Mouse (Mus musculus): ENCODE results near the gene Sh3bp5l. TPM values are rescaled to one million over a fixed set of nuclear protein-coding genes. Genes with fewer than 3 reads are reported as not detected.
"Not testable (repeated sequence)": the region's sequence is repeated elsewhere in the genome, so short reads cannot be mapped to it uniquely, and the experiment has no call there.

The Sh3bp5l gene
- polyA plus RNA-seq, 1 experiment = 22.7 TPM

GRCm38 (mm10) chr11:58354476-58354875 lies 24.0 kb downstream of the Sh3bp5l start:
- TF ChIP-seq CTCF (IDR thresholded peaks at IDR 0.05; ENCODE audit: extremely low read depth, insufficient read length, insufficient replicate concordance, low read depth, low read length) (no peak), POLR2A (IDR thresholded peaks at IDR 0.05; ENCODE audit: low read depth, low read length) (no peak)
- Histone ChIP-seq H3K4me3 (ENCODE audit: low read depth, low read length) (no peak overlapping the region), H3K27ac (ENCODE audit: insufficient read depth, low read depth, low read length) (no peak overlapping the region), H3K36me3 (ENCODE audit: control insufficient read depth, insufficient read depth, low read length) (no peaks in the 10 kb centered on the region), H3K27me3 (ENCODE audit: control insufficient read depth, insufficient read depth, low read length) (no peaks in the 10 kb centered on the region), H3K4me1 (ENCODE audit: control insufficient read depth, insufficient read depth, insufficient read length, low read length) (peaks cover 31% of the 10 kb centered on the region)
- 72% methylated on average over 10 of the region's 10 CpGs for WGBS

- H3K27me3 ChIP-seq (ENCODE audit: control insufficient read depth, insufficient read depth, low read length) = no peaks in the 10 kb centered on the region
- H3K4me1 ChIP-seq (ENCODE audit: control insufficient read depth, insufficient read depth, insufficient read length, low read length) = peaks cover 31% of the 10 kb centered on the region
- no peak overlapping the region for H3K27ac ChIP-seq (ENCODE audit: insufficient read depth, low read depth, low read length)
- no peak for TF ChIP-seq CTCF (IDR thresholded peaks at IDR 0.05; ENCODE audit: extremely low read depth, insufficient read length, insufficient replicate concordance, low read depth, low read length)
- no peak for TF ChIP-seq POLR2A (IDR thresholded peaks at IDR 0.05; ENCODE audit: low read depth, low read length)
- WGBS = 43% methylated on average over 3 of the region's 3 CpGs
- no peak overlapping the region for H3K4me3 ChIP-seq (ENCODE audit: low read depth, low read length)
- H3K36me3 ChIP-seq (ENCODE audit: control insufficient read depth, insufficient read depth, low read length) = no peaks in the 10 kb centered on the region
Measured at GRCm38 (mm10) chr11:58354927-58355326, 24.4 kb downstream of the Sh3bp5l start.

DNA sequence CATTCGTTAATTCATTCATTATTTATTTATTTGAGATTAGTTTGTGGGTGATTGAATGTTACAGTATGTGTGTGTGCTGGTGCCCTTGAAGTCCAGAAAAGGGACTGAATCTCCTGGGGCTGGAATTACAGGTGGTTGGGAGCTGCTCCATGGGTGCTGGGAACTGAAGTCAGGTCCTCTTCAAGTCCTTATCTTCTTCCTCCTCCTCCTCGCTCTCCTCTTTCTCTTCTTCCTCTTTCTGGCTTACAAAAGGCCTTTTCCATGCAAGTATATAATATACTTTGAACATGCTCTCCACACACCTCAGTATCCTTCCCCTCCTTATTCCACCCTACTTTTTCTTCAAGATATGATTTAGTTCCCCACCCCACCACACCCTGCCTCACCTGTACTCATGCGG lies 26.5 kb downstream of the Sh3bp5l start:
- 64% methylated on average over 3 of the region's 3 CpGs for WGBS
- TF ChIP-seq CTCF (IDR thresholded peaks at IDR 0.05; ENCODE audit: extremely low read depth, insufficient read length, insufficient replicate concordance, low read depth, low read length) = no peak
- TF ChIP-seq POLR2A (IDR thresholded peaks at IDR 0.05; ENCODE audit: low read depth, low read length) = no peak

GRCm38 (mm10) chr11:58357844-58358534 lies 27.5 kb downstream of the Sh3bp5l start:
- Histone ChIP-seq H3K27me3 (ENCODE audit: control insufficient read depth, insufficient read depth, low read length) (no peaks in the 10 kb centered on the region), H3K27ac (ENCODE audit: insufficient read depth, low read depth, low read length) (peak overlapping the region; percentile 34), H3K4me1 (ENCODE audit: control insufficient read depth, insufficient read depth, insufficient read length, low read length) (peaks cover 39% of the 10 kb centered on the region), H3K4me3 (ENCODE audit: low read depth, low read length) (no peak overlapping the region), H3K36me3 (ENCODE audit: control insufficient read depth, insufficient read depth, low read length) (no peaks in the 10 kb centered on the region)
- no peak for TF ChIP-seq POLR2A (IDR thresholded peaks at IDR 0.05; ENCODE audit: low read depth, low read length)
- 22% methylated on average over 6 of the region's 6 CpGs for WGBS

More for the DNA sequence above, 26.5 kb downstream of the Sh3bp5l start:
- Histone ChIP-seq H3K27me3 (ENCODE audit: control insufficient read depth, insufficient read depth, low read length) (no peaks in the 10 kb centered on the region), H3K4me1 (ENCODE audit: control insufficient read depth, insufficient read depth, insufficient read length, low read length) (peaks cover 38% of the 10 kb centered on the region), H3K27ac (ENCODE audit: insufficient read depth, low read depth, low read length) (peak overlapping the region; percentile 33), H3K36me3 (ENCODE audit: control insufficient read depth, insufficient read depth, low read length) (no peaks in the 10 kb centered on the region), H3K4me3 (ENCODE audit: low read depth, low read length) (no peak overlapping the region)

GRCm38 (mm10) chr11:58362562-58362961 lies 32.0 kb downstream of the Sh3bp5l start:
- Histone ChIP-seq H3K27ac (ENCODE audit: insufficient read depth, low read depth, low read length) (peak overlapping the region; percentile 71), H3K4me1 (ENCODE audit: control insufficient read depth, insufficient read depth, insufficient read length, low read length) (peaks cover 27% of the 10 kb centered on the region)
- H3K36me3 ChIP-seq (ENCODE audit: control insufficient read depth, insufficient read depth, low read length); H3K27me3 ChIP-seq (ENCODE audit: control insufficient read depth, insufficient read depth, low read length); H3K4me3 ChIP-seq (ENCODE audit: low read depth, low read length): not testable (repeated sequence)
- WGBS = no CpG with 5 or more reads among the region's 6 CpGs

DNA sequence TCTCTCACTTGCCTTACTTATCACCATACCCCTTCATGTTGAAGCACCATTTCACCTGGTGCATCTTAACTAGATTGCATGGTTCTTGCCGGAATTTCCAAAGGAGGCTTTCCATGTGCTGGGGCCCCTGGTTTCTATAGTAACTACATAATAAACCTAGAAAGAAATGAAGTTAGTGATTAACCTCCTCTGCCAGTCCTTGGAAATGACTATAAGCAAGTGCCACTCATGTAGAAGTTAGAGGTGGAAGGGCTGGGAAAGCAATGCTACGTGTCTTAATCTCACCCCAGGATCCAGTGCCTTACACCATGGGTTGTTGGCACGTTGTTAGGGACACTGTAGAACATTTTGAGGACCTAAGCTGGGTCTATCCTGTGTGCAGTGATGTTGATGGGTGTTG lies 33.9 kb downstream of the Sh3bp5l start:
- WGBS = 30% methylated on average over 3 of the region's 3 CpGs
- H3K4me1 ChIP-seq (ENCODE audit: control insufficient read depth, insufficient read depth, insufficient read length, low read length) = peaks cover 23% of the 10 kb centered on the region
- H3K36me3 ChIP-seq (ENCODE audit: control insufficient read depth, insufficient read depth, low read length) = no peaks in the 10 kb centered on the region
- H3K27me3 ChIP-seq (ENCODE audit: control insufficient read depth, insufficient read depth, low read length) = no peaks in the 10 kb centered on the region
- no peak overlapping the region for H3K4me3 ChIP-seq (ENCODE audit: low read depth, low read length)
- TF ChIP-seq CTCF (IDR thresholded peaks at IDR 0.05; ENCODE audit: extremely low read depth, insufficient read length, insufficient replicate concordance, low read depth, low read length) (no peak), POLR2A (IDR thresholded peaks at IDR 0.05; ENCODE audit: low read depth, low read length) (no peak)
- H3K27ac ChIP-seq (ENCODE audit: insufficient read depth, low read depth, low read length) = peak overlapping the region; percentile 78

- WGBS = no CpG with 5 or more reads among the region's 6 CpGs
- not testable (repeated sequence) for H3K27me3 ChIP-seq (ENCODE audit: control insufficient read depth, insufficient read depth, low read length); H3K36me3 ChIP-seq (ENCODE audit: control insufficient read depth, insufficient read depth, low read length); H3K4me3 ChIP-seq (ENCODE audit: low read depth, low read length)
- peak overlapping the region; percentile 71 for H3K27ac ChIP-seq (ENCODE audit: insufficient read depth, low read depth, low read length)
- peaks cover 18% of the 10 kb centered on the region for H3K4me1 ChIP-seq (ENCODE audit: control insufficient read depth, insufficient read depth, insufficient read length, low read length)
Measured at GRCm38 (mm10) chr11:58366191-58366590, 35.7 kb downstream of the Sh3bp5l start.

DNA sequence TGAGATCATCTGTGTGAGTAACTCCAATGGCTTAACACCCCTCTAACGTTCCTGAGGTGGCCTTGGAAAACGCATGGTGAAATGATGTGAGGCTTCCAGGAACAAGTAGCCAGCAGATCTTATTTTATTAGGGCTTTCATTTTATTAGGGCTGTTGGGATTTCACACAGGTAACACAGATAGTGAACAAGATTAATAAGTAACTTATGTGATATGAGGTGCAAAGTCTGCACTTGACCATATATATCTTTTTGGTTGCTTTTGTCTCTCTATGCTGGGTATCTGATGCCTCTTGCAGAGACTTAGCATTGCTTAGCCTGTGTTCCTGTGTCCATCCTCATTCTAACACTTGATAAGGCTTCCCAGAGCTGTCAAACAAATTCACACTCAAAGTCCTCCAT lies 46.7 kb downstream of the Sh3bp5l start:
- H3K4me1 ChIP-seq (ENCODE audit: control insufficient read depth, insufficient read depth, insufficient read length, low read length) = peaks cover 20% of the 10 kb centered on the region
- H3K4me3 ChIP-seq (ENCODE audit: low read depth, low read length) = no peak overlapping the region
- H3K27me3 ChIP-seq (ENCODE audit: control insufficient read depth, insufficient read depth, low read length) = no peaks in the 10 kb centered on the region
- H3K27ac ChIP-seq (ENCODE audit: insufficient read depth, low read depth, low read length) = peak overlapping the region; percentile 81
- peaks cover 10% of the 10 kb centered on the region for H3K36me3 ChIP-seq (ENCODE audit: control insufficient read depth, insufficient read depth, low read length)
- WGBS = 24% methylated on average over 2 of the region's 2 CpGs
- TF ChIP-seq POLR2A (IDR thresholded peaks at IDR 0.05; ENCODE audit: low read depth, low read length) = no peak
- TF ChIP-seq CTCF (IDR thresholded peaks at IDR 0.05; ENCODE audit: extremely low read depth, insufficient read length, insufficient replicate concordance, low read depth, low read length) = no peak
